Mouse (Mus musculus) heart, embryonic 15.5 days (tissue): Measurements from ENCODE around the gene Rora. TPM values are rescaled to one million over a fixed set of nuclear protein-coding genes. Genes with fewer than 3 reads are reported as not detected.

Source experiments
- ATAC-seq: fragments of 200-750 bp; cut with Nextera tagmentation; replicated peaks from 2 replicates; pipeline ENCODE4 v1.8.0; 2017; ENCODE audit warnings: low read depth, moderate TSS enrichment; ENCODE audit not compliant: insufficient number of reproducible peaks, insufficient read depth, low FRiP score
- H3K27ac ChIP-seq: fragments of 300-500 bp; sonication (generic); 2 replicates; pipeline ENCODE4 v1.5.1; 2015; ENCODE audit warnings: mild to moderate bottlenecking, inconsistent platforms
- H3K27me3 ChIP-seq: fragments of 300-500 bp; sonication (generic); 2 replicates; pipeline ENCODE4 v1.6.1; 2015; ENCODE audit warnings: inconsistent platforms
- H3K36me3 ChIP-seq: fragments of 300-500 bp; sonication (generic); 2 replicates; pipeline ENCODE4 v1.6.1; 2015; ENCODE audit warnings: mild to moderate bottlenecking, inconsistent platforms
- H3K4me1 ChIP-seq: fragments of 300-500 bp; sonication (generic); replicated peaks from 2 replicates; pipeline ENCODE4 v1.6.1; 2015; ENCODE audit warnings: inconsistent platforms
- H3K4me2 ChIP-seq: fragments of 300-500 bp; sonication (generic); 2 replicates; pipeline ENCODE4 v1.6.1; 2015; ENCODE audit warnings: inconsistent platforms, mild to moderate bottlenecking, moderate library complexity
- H3K4me3 ChIP-seq: fragments of 300-500 bp; sonication (generic); 2 replicates; pipeline ENCODE4 v1.5.1; 2015; ENCODE audit warnings: mild to moderate bottlenecking, inconsistent platforms
- H3K9ac ChIP-seq: fragments of 300-500 bp; sonication (generic); 2 replicates; pipeline ENCODE4 v1.6.1; 2015; ENCODE audit warnings: mild to moderate bottlenecking, inconsistent platforms
- H3K9me3 ChIP-seq: fragments of 300-500 bp; sonication (generic); replicated peaks from 2 replicates; pipeline ENCODE4 v1.6.1; 2016; ENCODE audit warnings: inconsistent platforms
- WGBS: fragments of 180-500 bp; shearing (Covaris S2); methylation state at CpG from one replicate; pipeline ENCODE4 v1.1.7; 2015; ENCODE audit warnings: mixed read lengths; 5-methylcytosine and 5-hydroxymethylcytosine counted together
- polyA plus RNA-seq: library from polyadenylated mRNA; unstranded; fragments of >200 nt; fragmentation: Nextera tagmentation; extraction: Ambion mirVana; gene quantifications from 2 replicates; pipeline ENCODE4 v1.2.1, GENCODE M21; 2015

The Rora gene
- polyA plus RNA-seq, 1 experiment from 2014 or later, result 7.3 TPM

- no peaks in the 10 kb centered on the region for H3K36me3 ChIP-seq
- H3K27ac ChIP-seq, result no peak overlapping the region
- H3K9ac ChIP-seq, result no peak overlapping the region
- H3K4me2 ChIP-seq, result no peak overlapping the region
- no peaks in the 10 kb centered on the region for H3K27me3 ChIP-seq
- H3K9me3 ChIP-seq, result no peaks in the 10 kb centered on the region
- 40% methylated on average over 1 of the region's 1 CpGs for WGBS
- H3K4me1 ChIP-seq, result peaks cover 6% of the 10 kb centered on the region
- no peak overlapping the region for H3K4me3 ChIP-seq
- no peak for ATAC-seq
Observed at GRCm38 (mm10) chr9:69190726-69191125, 537.1 kb downstream of the Rora start.

- ATAC-seq, result no peak
- Histone ChIP-seq H3K4me3 (no peak overlapping the region), H3K9ac (no peak overlapping the region), H3K9me3 (no peaks in the 10 kb centered on the region), H3K4me2 (no peak overlapping the region), H3K27me3 (no peaks in the 10 kb centered on the region), H3K27ac (no peak overlapping the region), H3K36me3 (no peaks in the 10 kb centered on the region), H3K4me1 (peaks cover 10% of the 10 kb centered on the region)
- 89% methylated on average over 8 of the region's 8 CpGs for WGBS
Observed at GRCm38 (mm10) chr9:69192446-69192845, 538.9 kb downstream of the Rora start.

GRCm38 (mm10) chr9:69194638-69195605 lies 541.3 kb downstream of the Rora start:
- no peaks in the 10 kb centered on the region for H3K9me3 ChIP-seq
- no peak overlapping the region for H3K9ac ChIP-seq
- H3K27me3 ChIP-seq, result no peaks in the 10 kb centered on the region
- peaks cover 10% of the 10 kb centered on the region for H3K4me1 ChIP-seq
- WGBS, result 75% methylated on average over 13 of the region's 13 CpGs
- no peak for ATAC-seq
- H3K36me3 ChIP-seq, result no peaks in the 10 kb centered on the region
- no peak overlapping the region for H3K27ac ChIP-seq
- no peak overlapping the region for H3K4me2 ChIP-seq
- no peak overlapping the region for H3K4me3 ChIP-seq

- Histone ChIP-seq H3K4me3 (no peak overlapping the region), H3K36me3 (no peaks in the 10 kb centered on the region), H3K27ac (no peak overlapping the region), H3K27me3 (no peaks in the 10 kb centered on the region), H3K9me3 (no peaks in the 10 kb centered on the region), H3K4me2 (no peak overlapping the region), H3K9ac (no peak overlapping the region), H3K4me1 (no peaks in the 10 kb centered on the region)
- 52% methylated on average over 5 of the region's 5 CpGs for WGBS
- no peak for ATAC-seq
Observed at GRCm38 (mm10) chr9:69213796-69214195, 560.2 kb downstream of the Rora start.

- Histone ChIP-seq H3K4me1 (peaks cover 7% of the 10 kb centered on the region), H3K4me3 (no peak overlapping the region), H3K27ac (no peak overlapping the region), H3K9me3 (no peaks in the 10 kb centered on the region), H3K9ac (no peak overlapping the region), H3K36me3 (no peaks in the 10 kb centered on the region), H3K4me2 (no peak overlapping the region), H3K27me3 (no peaks in the 10 kb centered on the region)
- 48% methylated on average over 3 of the region's 3 CpGs for WGBS
- no peak for ATAC-seq
Observed at GRCm38 (mm10) chr9:69224841-69225240, 571.3 kb downstream of the Rora start.

- ATAC-seq, result no peak
- Histone ChIP-seq H3K4me1 (peaks cover 7% of the 10 kb centered on the region), H3K27me3 (no peaks in the 10 kb centered on the region), H3K4me2 (no peak overlapping the region), H3K4me3 (no peak overlapping the region), H3K36me3 (no peaks in the 10 kb centered on the region), H3K27ac (no peak overlapping the region), H3K9ac (no peak overlapping the region), H3K9me3 (no peaks in the 10 kb centered on the region)
- WGBS, result 41% methylated on average over 3 of the region's 3 CpGs
Observed at GRCm38 (mm10) chr9:69226424-69226823, 572.8 kb downstream of the Rora start.

GRCm38 (mm10) chr9:69227806-69228205 lies 574.2 kb downstream of the Rora start:
- H3K4me2 ChIP-seq, result no peak overlapping the region
- 70% methylated on average over 6 of the region's 6 CpGs for WGBS
- H3K9ac ChIP-seq, result no peak overlapping the region
- H3K9me3 ChIP-seq, result no peaks in the 10 kb centered on the region
- ATAC-seq, result no peak
- no peak overlapping the region for H3K4me3 ChIP-seq
- H3K27ac ChIP-seq, result no peak overlapping the region
- H3K4me1 ChIP-seq, result peaks cover 7% of the 10 kb centered on the region
- H3K36me3 ChIP-seq, result no peaks in the 10 kb centered on the region
- no peaks in the 10 kb centered on the region for H3K27me3 ChIP-seq

GRCm38 (mm10) chr9:69229935-69230334 lies 576.3 kb downstream of the Rora start:
- WGBS, result 83% methylated on average over 7 of the region's 7 CpGs

GRCm38 (mm10) chr9:69234526-69234925 lies 580.9 kb downstream of the Rora start:
- no peak overlapping the region for H3K4me3 ChIP-seq
- H3K4me1 ChIP-seq, result peaks cover 23% of the 10 kb centered on the region
- ATAC-seq, result no peak
- no peaks in the 10 kb centered on the region for H3K36me3 ChIP-seq
- H3K27ac ChIP-seq, result peak overlapping the region; percentile 11; the same call in 1 of the 2 replicates
- no peaks in the 10 kb centered on the region for H3K27me3 ChIP-seq
- no peak overlapping the region for H3K4me2 ChIP-seq
- no peak overlapping the region for H3K9ac ChIP-seq
- no peaks in the 10 kb centered on the region for H3K9me3 ChIP-seq
- 25% methylated on average over 7 of the region's 7 CpGs for WGBS

More at GRCm38 (mm10) chr9:69229935-69230334, 576.3 kb downstream of the Rora start:
- no peak overlapping the region for H3K4me2 ChIP-seq
- no peaks in the 10 kb centered on the region for H3K27me3 ChIP-seq
- no peaks in the 10 kb centered on the region for H3K36me3 ChIP-seq
- no peak overlapping the region for H3K27ac ChIP-seq
- no peak for ATAC-seq
- H3K4me3 ChIP-seq, result no peak overlapping the region
- H3K4me1 ChIP-seq, result peaks cover 14% of the 10 kb centered on the region
- H3K9me3 ChIP-seq, result no peaks in the 10 kb centered on the region
- no peak overlapping the region for H3K9ac ChIP-seq

GRCm38 (mm10) chr9:69237316-69237715 lies 583.7 kb downstream of the Rora start:
- Histone ChIP-seq H3K27ac (peak overlapping the region; percentile 65), H3K4me3 (no peak overlapping the region), H3K4me2 (peak overlapping the region; percentile 48), H3K9ac (no peak overlapping the region), H3K27me3 (no peaks in the 10 kb centered on the region), H3K36me3 (no peaks in the 10 kb centered on the region), H3K9me3 (no peaks in the 10 kb centered on the region), H3K4me1 (peaks cover 23% of the 10 kb centered on the region)
- 30% methylated on average over 10 of the region's 10 CpGs for WGBS
- no peak for ATAC-seq

GRCm38 (mm10) chr9:69242538-69242937 lies 589.0 kb downstream of the Rora start:
- ATAC-seq, result no peak
- H3K9me3 ChIP-seq, result no peaks in the 10 kb centered on the region
- no peak overlapping the region for H3K27ac ChIP-seq
- no peak overlapping the region for H3K4me2 ChIP-seq
- 57% methylated on average over 6 of the region's 6 CpGs for WGBS
- H3K9ac ChIP-seq, result no peak overlapping the region
- H3K36me3 ChIP-seq, result no peaks in the 10 kb centered on the region
- no peaks in the 10 kb centered on the region for H3K27me3 ChIP-seq
- peaks cover 9% of the 10 kb centered on the region for H3K4me1 ChIP-seq
- H3K4me3 ChIP-seq, result no peak overlapping the region

GRCm38 (mm10) chr9:69243626-69244025 lies 590.0 kb downstream of the Rora start:
- ATAC-seq, result no peak
- H3K27me3 ChIP-seq, result no peaks in the 10 kb centered on the region
- no peaks in the 10 kb centered on the region for H3K36me3 ChIP-seq
- H3K27ac ChIP-seq, result no peak overlapping the region
- H3K9me3 ChIP-seq, result no peaks in the 10 kb centered on the region
- H3K9ac ChIP-seq, result no peak overlapping the region
- H3K4me3 ChIP-seq, result no peak overlapping the region
- WGBS, result 62% methylated on average over 6 of the region's 6 CpGs
- no peak overlapping the region for H3K4me2 ChIP-seq
- H3K4me1 ChIP-seq, result peaks cover 3% of the 10 kb centered on the region
